Mouse (Mus musculus) small intestine, adult 2 months (tissue): ENCODE measurements around the gene Cubn. TPM values are rescaled to one million over a fixed set of nuclear protein-coding genes. Genes with fewer than 3 reads are reported as not detected.

Experiments used
- H3K27ac ChIP-seq: fragments of 200-500 bp; 2 replicates; pipeline ENCODE4 v1.5.1; 2012; ENCODE audit warnings: low read depth, low read length, control low read depth, inconsistent platforms; ENCODE audit not compliant: insufficient read depth
- H3K27me3 ChIP-seq: fragments of 200-500 bp; 2 replicates; pipeline ENCODE4 v1.6.1; 2012; ENCODE audit warnings: mild to moderate bottlenecking, moderate library complexity, low read length, inconsistent platforms; ENCODE audit not compliant: control insufficient read depth, insufficient read depth
- H3K36me3 ChIP-seq: fragments of 200-500 bp; 2 replicates; pipeline ENCODE4 v1.6.1; 2012; ENCODE audit warnings: mild to moderate bottlenecking, low read length, control low read depth, inconsistent platforms; ENCODE audit not compliant: control insufficient read depth, insufficient read depth
- H3K4me1 ChIP-seq: fragments of 200-500 bp; 2 replicates; pipeline ENCODE4 v1.6.1; 2012; ENCODE audit warnings: low read length, inconsistent platforms, mixed read lengths; ENCODE audit not compliant: control insufficient read depth, insufficient read depth, insufficient read length
- H3K4me3 ChIP-seq: fragments of 200-500 bp; 2 replicates; pipeline ENCODE4 v1.5.1; 2012; ENCODE audit warnings: low read depth, mild to moderate bottlenecking, control low read depth, inconsistent platforms, low read length, moderate library complexity
- CTCF ChIP-seq: fragments of 200-500 bp; IDR thresholded peaks from 2 replicates; pipeline ENCODE4 v1.5.1; 2012; ENCODE audit warnings: low read depth, mild to moderate bottlenecking, control low read depth, inconsistent platforms, low read length, moderate library complexity, mixed read lengths; ENCODE audit not compliant: insufficient replicate concordance, insufficient read length; ENCODE audit errors: extremely low read depth
- POLR2A ChIP-seq: fragments of 200-500 bp; IDR thresholded peaks from 2 replicates; pipeline ENCODE4 v1.6.1; 2012; ENCODE audit warnings: low read depth, mild to moderate bottlenecking, control low read depth, inconsistent platforms, low read length, moderate library complexity
- WGBS: fragments of 180-500 bp; shearing (Covaris S2); methylation state at CpG from one replicate; pipeline ENCODE4 v1.1.7; 2018; 5-methylcytosine and 5-hydroxymethylcytosine counted together
- polyA plus RNA-seq: library from polyadenylated mRNA; depleted of rRNA; stranded (reverse); fragments of >200 nt; gene quantifications from 2 replicates; pipeline ENCODE4 v1.2.3, GENCODE M21; 2012; rRNA removed

The Cubn gene
- polyA plus RNA-seq: 0.24 and 29.7 TPM in 2 replicates

DNA sequence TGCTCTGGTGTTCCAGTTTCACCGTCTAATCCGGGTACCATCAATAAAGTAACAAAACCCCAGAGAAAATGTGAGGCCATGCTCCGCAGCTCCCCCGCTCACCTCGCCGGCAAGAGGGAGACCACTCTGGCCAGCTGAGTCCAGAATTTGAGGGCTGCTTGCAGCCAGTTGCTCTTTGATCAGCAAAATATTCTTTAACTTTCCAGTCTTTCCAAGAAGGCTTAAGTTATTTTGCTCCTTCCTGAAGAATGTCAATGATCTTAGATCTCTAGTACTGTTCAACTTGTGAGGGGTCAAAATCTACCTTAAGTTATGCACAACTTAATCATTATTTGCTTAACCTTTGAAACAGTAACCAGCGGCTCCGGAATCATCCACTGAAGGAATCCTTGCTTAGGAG, at the start of gene Cubn:
Gene Cubn, minus strand, starts transcription at position 80 of the 400 bp plus-strand sequence.
- Histone ChIP-seq H3K36me3 (peaks cover 11% of the 10 kb centered on the region), H3K27me3 (no peaks in the 10 kb centered on the region), H3K4me1 (peaks cover 4% of the 10 kb centered on the region; the same call in 1 of the 2 replicates), H3K4me3 (peak within 1 kb of the TSS; percentile 65), H3K27ac (peak within 1 kb of the TSS; percentile 86)
- WGBS: 53% methylated on average over 8 of the region's 8 CpGs
- TF ChIP-seq POLR2A: no peak
- TF ChIP-seq CTCF: no peak

DNA sequence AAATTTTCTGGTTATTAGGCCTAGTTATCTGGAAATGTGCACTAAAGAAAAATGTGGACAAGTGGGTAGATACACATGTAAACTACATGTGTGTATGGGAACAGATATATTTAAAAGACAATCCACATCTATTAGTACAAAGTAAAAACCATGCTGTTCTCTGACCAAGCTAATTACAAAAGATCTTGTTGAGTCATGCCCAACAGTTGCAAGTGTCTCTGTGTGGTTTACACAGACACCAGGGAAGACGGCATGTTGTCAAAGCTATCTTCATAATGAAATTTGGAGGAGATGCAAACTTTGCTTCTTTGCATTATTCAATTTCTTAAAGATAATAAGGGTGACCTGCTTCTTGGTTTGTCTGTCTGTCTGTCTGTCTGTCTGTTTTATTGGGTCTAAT, 48.2 kb upstream of the Cubn start:
- Histone ChIP-seq H3K27me3 (no peaks in the 10 kb centered on the region), H3K4me1 (peaks cover 9% of the 10 kb centered on the region; the same call in 1 of the 2 replicates), H3K27ac (no peak overlapping the region), H3K4me3 (no peak overlapping the region), H3K36me3 (no peaks in the 10 kb centered on the region)
- no peak for TF ChIP-seq CTCF
- TF ChIP-seq POLR2A: no peak
- 85% methylated on average over 1 of the region's 1 CpGs for WGBS

DNA sequence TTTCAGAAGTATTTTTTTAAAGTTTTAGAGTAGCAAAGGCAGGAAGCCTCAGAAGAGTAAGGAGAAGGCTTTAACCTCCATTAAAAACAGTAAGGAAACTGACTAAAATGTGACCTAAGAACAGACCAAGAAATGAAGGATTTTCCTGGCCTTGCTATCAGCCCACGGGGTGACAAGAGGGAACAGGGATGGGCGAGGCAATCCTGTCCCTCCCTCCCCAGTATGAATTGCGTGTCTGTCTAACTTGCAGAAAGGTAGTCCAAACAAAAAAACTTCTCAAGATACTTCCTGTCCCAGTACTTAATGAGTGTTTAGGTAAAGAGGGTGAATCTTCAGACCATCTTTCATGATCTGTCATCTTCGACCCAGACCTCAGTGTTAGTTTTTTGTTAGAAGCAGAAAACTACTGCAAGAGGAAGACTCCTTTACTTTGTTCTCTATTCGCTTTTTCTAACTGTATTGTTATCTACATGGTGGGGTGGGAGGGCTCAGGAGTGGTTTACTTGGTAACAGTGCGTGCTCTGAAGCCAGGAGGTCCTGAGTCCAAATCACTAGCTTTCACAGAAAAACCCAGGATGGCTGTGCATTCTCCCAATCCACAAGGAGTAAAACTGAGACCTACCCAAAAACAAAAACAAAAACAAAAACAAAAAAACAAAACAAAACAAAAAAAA, 47.2 kb upstream of the Cubn start:
- 50% methylated on average over 6 of the region's 6 CpGs for WGBS
- Histone ChIP-seq H3K4me3 (no peak overlapping the region), H3K36me3 (no peaks in the 10 kb centered on the region), H3K27ac (no peak overlapping the region), H3K27me3 (no peaks in the 10 kb centered on the region), H3K4me1 (peaks cover 11% of the 10 kb centered on the region; the same call in 1 of the 2 replicates)
- TF ChIP-seq CTCF (no peak), POLR2A (no peak)

DNA sequence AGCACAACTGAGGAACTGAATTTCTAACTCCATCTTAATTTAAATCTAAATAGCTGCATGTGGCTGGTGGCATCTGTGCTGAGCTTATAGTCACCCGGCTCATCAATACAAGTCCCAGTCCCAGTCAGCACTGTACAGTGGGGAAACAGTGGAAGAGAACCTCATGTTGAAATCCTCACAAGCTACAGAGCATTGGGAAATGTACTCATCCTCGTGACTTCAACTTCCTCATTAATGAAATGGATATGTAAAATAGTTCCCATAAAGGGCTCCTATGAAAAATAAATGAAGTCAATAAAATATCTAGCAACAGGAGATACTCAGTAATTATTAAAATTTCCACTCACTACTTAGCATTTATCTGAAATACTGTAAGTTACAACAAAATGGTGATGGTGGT, 46.6 kb upstream of the Cubn start:
- TF ChIP-seq CTCF (no peak), POLR2A (no peak)
- no peak overlapping the region for H3K4me3 ChIP-seq
- H3K4me1 ChIP-seq: peaks cover 13% of the 10 kb centered on the region; the same call in 1 of the 2 replicates
- H3K27ac ChIP-seq: no peak overlapping the region
- H3K27me3 ChIP-seq: no peaks in the 10 kb centered on the region
- no peaks in the 10 kb centered on the region for H3K36me3 ChIP-seq
- WGBS: 90% methylated on average over 2 of the region's 2 CpGs

DNA sequence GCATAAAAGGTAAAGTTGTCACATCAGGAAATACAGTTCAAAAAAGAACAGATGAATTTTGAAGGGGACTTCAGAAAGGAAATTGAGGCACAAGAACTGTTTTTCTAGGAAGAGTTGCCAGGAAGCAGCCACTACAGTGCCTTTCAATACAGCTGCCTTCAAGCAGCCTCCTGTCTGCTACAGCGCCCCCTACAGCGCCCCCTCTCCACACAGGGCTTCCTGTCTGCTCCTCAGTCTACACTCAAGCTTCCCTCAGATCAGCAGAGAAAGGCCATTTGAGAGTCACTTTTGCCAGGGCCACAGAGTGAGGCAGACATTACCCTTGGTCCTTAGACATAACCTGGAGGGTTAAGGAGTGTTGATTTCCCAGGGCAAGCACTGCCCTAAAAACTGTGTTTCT, 46.1 kb upstream of the Cubn start:
- Histone ChIP-seq H3K27me3 (no peaks in the 10 kb centered on the region), H3K27ac (0 out of 2 replicates have a peak overlapping the region, but pooled peaks have one; percentile 26), H3K4me3 (no peak overlapping the region), H3K36me3 (no peaks in the 10 kb centered on the region), H3K4me1 (peaks cover 13% of the 10 kb centered on the region; the same call in 1 of the 2 replicates)
- WGBS: 54% methylated on average over 2 of the region's 2 CpGs
- TF ChIP-seq CTCF: peak; percentile 42; the same call in 1 of the 2 replicates
- no peak for TF ChIP-seq POLR2A

DNA sequence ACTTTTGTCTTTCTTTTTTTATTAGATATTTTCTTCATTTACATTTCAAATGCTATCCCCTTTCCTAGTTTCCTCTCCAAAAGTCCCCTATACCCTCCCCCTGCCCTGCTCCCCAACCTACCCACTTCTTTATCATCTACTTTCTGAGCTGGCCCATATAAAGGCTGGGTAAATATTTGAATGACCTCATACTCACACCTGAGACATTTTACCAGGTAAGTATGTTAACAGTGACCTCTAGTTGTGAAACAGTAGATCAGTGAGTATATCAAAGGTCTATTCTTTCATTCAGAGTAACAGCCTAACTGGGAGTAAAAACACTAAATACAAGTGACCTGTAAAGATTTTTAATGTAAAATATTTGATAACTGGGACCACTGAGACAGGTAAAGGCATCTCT, 45.1 kb upstream of the Cubn start:
- TF ChIP-seq CTCF (no peak), POLR2A (no peak)
- Histone ChIP-seq H3K27me3 (no peaks in the 10 kb centered on the region), H3K36me3 (no peaks in the 10 kb centered on the region), H3K4me1 (peaks cover 13% of the 10 kb centered on the region; the same call in 1 of the 2 replicates), H3K4me3 (no peak overlapping the region), H3K27ac (no peak overlapping the region)

DNA sequence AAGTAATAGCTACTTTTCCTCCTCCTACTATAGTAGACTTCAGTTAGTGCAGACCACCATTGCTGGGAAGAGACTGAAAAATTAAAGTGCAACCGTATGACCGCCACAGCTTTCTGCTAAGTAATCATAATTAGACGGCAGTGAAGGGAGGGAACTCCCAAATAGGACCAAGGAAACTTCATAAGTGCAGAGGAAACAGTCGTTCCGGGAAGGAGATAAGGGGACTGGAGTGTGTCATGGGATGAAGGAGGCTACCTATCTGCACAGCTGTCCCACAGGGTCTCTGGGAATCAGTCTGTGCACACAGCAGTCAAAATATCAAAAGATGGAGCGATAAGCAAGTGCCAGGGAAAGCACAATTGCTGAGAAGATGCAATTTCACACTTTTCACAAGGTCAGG, 39.0 kb upstream of the Cubn start:
- H3K36me3 ChIP-seq: no peaks in the 10 kb centered on the region
- H3K4me3 ChIP-seq: no peak overlapping the region
- 73% methylated on average over 6 of the region's 6 CpGs for WGBS
- H3K27me3 ChIP-seq: no peaks in the 10 kb centered on the region
- TF ChIP-seq POLR2A (no peak), CTCF (no peak)
- no peak overlapping the region for H3K27ac ChIP-seq
- peaks cover 7% of the 10 kb centered on the region; the same call in 1 of the 2 replicates for H3K4me1 ChIP-seq
